Mouse (Mus musculus): ENCODE results near the gene Fxyd2. TPM values are rescaled to one million over a fixed set of nuclear protein-coding genes. Genes with fewer than 3 reads are reported as not detected.

The Fxyd2 gene
- polyA plus RNA-seq, 1 experiment: not detected

DNA sequence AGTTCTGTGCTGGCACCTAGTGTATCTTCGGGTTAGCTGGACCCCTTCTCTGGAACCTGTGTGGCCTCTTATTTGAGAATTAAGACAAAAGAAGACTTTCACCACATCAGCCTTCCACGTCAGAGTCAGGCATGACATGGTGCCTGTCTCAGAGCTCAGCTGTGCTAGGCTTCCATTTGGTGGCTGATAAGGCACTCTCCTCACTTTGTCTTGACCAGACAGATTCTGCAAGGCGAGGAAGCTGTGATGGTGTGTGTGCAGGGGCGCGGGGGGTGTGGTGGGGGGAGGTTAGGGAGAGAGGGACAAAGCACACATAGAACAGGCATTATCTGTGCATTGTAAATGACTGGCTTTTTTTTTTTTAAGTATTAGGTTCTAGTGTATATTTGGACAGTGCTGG is 29.9 kb downstream of the Fxyd2 start:
- TF ChIP-seq POLR2A (IDR thresholded peaks at IDR 0.05; ENCODE audit: insufficient read depth, low read depth, low read length): no peak
- no peak for TF ChIP-seq CTCF (IDR thresholded peaks at IDR 0.05; ENCODE audit: insufficient read depth, low read depth, low read length)
- H3K27ac ChIP-seq (ENCODE audit: insufficient read depth, low read depth, low read length): no peak overlapping the region
- H3K4me3 ChIP-seq (ENCODE audit: insufficient read depth, low read depth, low read length): no peak overlapping the region
- 63% methylated on average over 5 of the region's 5 CpGs for WGBS
- H3K4me1 ChIP-seq (ENCODE audit: control insufficient read depth, insufficient read depth, low read length): peaks cover 12% of the 10 kb centered on the region

DNA sequence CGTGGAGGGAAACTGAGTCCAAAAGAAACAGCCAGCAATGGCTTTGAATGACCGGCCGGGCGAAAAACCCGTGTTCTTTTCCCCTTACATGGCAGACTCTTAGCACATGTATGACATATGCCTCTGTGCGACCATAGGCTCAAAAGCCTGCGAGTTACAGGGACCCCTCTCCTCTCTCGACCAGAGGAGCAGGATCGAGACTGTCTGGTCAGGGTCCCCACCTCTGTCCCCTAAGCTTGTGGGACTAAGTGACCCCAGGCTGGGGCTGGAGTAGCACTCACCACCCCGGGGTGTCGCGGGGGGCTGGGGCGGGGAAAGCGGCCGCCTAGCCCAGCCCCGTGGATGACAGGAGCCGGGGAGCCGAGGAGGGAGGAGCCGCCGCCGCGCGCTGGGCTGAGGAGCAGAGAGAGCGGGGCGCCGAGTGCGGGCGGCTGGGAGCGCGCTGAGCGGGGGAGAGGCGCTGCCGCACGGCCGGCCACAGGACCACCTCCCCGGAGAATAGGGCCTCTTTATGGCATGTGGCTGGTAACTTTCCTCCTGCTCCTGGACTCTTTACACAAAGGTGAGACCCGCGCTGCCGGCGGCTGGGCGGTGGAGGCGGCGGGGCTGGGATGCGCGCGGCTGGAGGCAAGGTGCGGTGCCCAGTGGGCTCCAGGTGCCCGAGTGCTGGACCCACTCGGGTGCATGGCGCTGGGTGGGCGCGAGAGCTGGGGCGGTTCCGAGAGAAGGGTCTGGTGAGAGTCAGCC is 30.7 kb downstream of the Fxyd2 start:
- TF ChIP-seq POLR2A (IDR thresholded peaks at IDR 0.05; ENCODE audit: insufficient read depth, low read depth, low read length) (peak; percentile 68), CTCF (IDR thresholded peaks at IDR 0.05; ENCODE audit: insufficient read depth, low read depth, low read length) (no peak)
- H3K27ac ChIP-seq (ENCODE audit: insufficient read depth, low read depth, low read length): peak overlapping the region; percentile 60
- WGBS: 2% methylated on average over 52 of the region's 54 CpGs

DNA sequence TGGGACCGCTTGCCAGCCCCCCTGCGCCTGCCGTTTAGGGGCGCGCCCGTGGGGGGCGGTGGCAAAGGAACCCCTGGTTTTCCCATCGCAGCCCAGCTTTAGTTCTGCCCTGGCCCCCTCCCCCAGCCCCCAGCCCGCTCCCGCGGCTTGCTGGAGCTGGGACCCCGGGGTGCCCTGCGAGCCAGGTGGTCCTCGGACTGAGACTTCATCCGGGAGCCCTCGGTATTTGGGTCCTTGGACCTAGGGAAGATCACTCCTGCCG is 31.2 kb downstream of the Fxyd2 start:
- 2% methylated on average over 17 of the region's 17 CpGs for WGBS
- peaks cover 20% of the 10 kb centered on the region for H3K4me1 ChIP-seq (ENCODE audit: control insufficient read depth, insufficient read depth, low read length)
- H3K4me3 ChIP-seq (ENCODE audit: insufficient read depth, low read depth, low read length): peak overlapping the region; percentile 92
- peak overlapping the region; percentile 88 for H3K27ac ChIP-seq (ENCODE audit: insufficient read depth, low read depth, low read length)
- no peak for TF ChIP-seq CTCF (IDR thresholded peaks at IDR 0.05; ENCODE audit: insufficient read depth, low read depth, low read length)
- no peak for TF ChIP-seq POLR2A (IDR thresholded peaks at IDR 0.05; ENCODE audit: insufficient read depth, low read depth, low read length)

More for the DNA sequence above, 30.7 kb downstream of the Fxyd2 start:
- H3K4me1 ChIP-seq (ENCODE audit: control insufficient read depth, insufficient read depth, low read length): peaks cover 18% of the 10 kb centered on the region
- peak overlapping the region; percentile 92 for H3K4me3 ChIP-seq (ENCODE audit: insufficient read depth, low read depth, low read length)

DNA sequence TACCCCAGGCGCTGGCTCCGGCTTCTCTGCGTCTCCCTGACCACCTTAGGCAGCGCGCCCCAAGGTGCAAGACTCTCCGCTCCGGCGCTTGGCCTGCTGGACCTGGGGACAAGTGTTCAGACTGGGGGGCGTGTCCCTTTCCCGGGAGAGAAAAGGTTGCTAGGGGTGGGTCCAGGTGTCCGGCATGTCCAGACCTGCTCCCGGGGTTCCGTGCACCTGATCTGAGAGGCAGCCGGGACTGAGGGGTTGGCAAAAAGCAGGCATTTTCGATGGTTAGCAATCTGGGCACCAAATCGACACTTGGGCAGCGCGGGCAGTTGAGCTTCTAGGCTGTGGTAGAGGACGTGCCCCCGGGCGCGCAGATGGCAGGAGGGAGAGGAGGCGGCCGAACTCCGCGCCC is 31.7 kb downstream of the Fxyd2 start:
- Histone ChIP-seq H3K27ac (ENCODE audit: insufficient read depth, low read depth, low read length) (peak overlapping the region; percentile 88), H3K4me3 (ENCODE audit: insufficient read depth, low read depth, low read length) (peak overlapping the region; percentile 92), H3K4me1 (ENCODE audit: control insufficient read depth, insufficient read depth, low read length) (peaks cover 24% of the 10 kb centered on the region)
- 3% methylated on average over 26 of the region's 26 CpGs for WGBS
- no peak for TF ChIP-seq POLR2A (IDR thresholded peaks at IDR 0.05; ENCODE audit: insufficient read depth, low read depth, low read length)

GRCm38 (mm10) chr9:45432639-45433038 is 33.2 kb downstream of the Fxyd2 start:
- H3K4me1 ChIP-seq (ENCODE audit: control insufficient read depth, insufficient read depth, low read length): peaks cover 29% of the 10 kb centered on the region
- WGBS: 13% methylated on average over 12 of the region's 12 CpGs
- H3K4me3 ChIP-seq (ENCODE audit: insufficient read depth, low read depth, low read length): peak overlapping the region; percentile 92
- no peak for TF ChIP-seq CTCF (IDR thresholded peaks at IDR 0.05; ENCODE audit: insufficient read depth, low read depth, low read length)
- peak overlapping the region; percentile 88 for H3K27ac ChIP-seq (ENCODE audit: insufficient read depth, low read depth, low read length)

- Histone ChIP-seq H3K4me1 (ENCODE audit: control insufficient read depth, insufficient read depth, low read length) (peaks cover 31% of the 10 kb centered on the region), H3K27ac (ENCODE audit: insufficient read depth, low read depth, low read length) (peak overlapping the region; percentile 88), H3K4me3 (ENCODE audit: insufficient read depth, low read depth, low read length) (peak overlapping the region; percentile 11)
- 15% methylated on average over 9 of the region's 9 CpGs for WGBS
- TF ChIP-seq POLR2A (IDR thresholded peaks at IDR 0.05; ENCODE audit: insufficient read depth, low read depth, low read length) (no peak), CTCF (IDR thresholded peaks at IDR 0.05; ENCODE audit: insufficient read depth, low read depth, low read length) (no peak)
These were observed 33.6 kb downstream of the Fxyd2 start for GRCm38 (mm10) chr9:45433119-45433518.

DNA sequence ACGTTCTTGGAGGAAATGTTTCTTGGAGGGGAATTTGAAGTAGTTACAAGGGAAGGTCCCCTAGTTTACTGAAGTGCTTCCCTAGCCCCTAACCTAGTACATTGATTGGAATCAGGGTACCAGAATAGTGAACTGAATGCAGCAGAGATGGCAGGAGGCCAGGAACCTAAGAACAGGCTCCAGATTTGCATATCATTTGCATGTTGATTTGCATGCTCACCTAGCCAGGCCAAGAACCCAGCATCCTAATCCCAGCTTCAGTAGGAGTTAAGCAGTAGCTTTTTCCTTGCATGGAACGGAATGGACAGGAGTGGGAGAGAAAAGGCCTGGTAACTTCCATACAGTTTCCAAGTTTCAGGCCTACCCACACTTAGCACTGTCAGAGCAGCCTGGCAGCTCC is 34.7 kb downstream of the Fxyd2 start:
- H3K4me3 ChIP-seq (ENCODE audit: insufficient read depth, low read depth, low read length): no peak overlapping the region
- WGBS: 39% methylated on average over 2 of the region's 2 CpGs
- TF ChIP-seq CTCF (IDR thresholded peaks at IDR 0.05; ENCODE audit: insufficient read depth, low read depth, low read length) (no peak), POLR2A (IDR thresholded peaks at IDR 0.05; ENCODE audit: insufficient read depth, low read depth, low read length) (no peak)
- peak overlapping the region; percentile 88; the same call in 1 of the 2 replicates for H3K27ac ChIP-seq (ENCODE audit: insufficient read depth, low read depth, low read length)
- H3K4me1 ChIP-seq (ENCODE audit: control insufficient read depth, insufficient read depth, low read length): peaks cover 33% of the 10 kb centered on the region

GRCm38 (mm10) chr9:45439025-45439424 is 39.6 kb downstream of the Fxyd2 start:
- H3K4me1 ChIP-seq (ENCODE audit: control insufficient read depth, insufficient read depth, low read length): peaks cover 49% of the 10 kb centered on the region
- TF ChIP-seq POLR2A (IDR thresholded peaks at IDR 0.05; ENCODE audit: insufficient read depth, low read depth, low read length) (no peak), CTCF (IDR thresholded peaks at IDR 0.05; ENCODE audit: insufficient read depth, low read depth, low read length) (no peak)
- peak overlapping the region; percentile 38; the same call in 1 of the 2 replicates for H3K27ac ChIP-seq (ENCODE audit: insufficient read depth, low read depth, low read length)
- no peak overlapping the region for H3K4me3 ChIP-seq (ENCODE audit: insufficient read depth, low read depth, low read length)
- 65% methylated on average over 4 of the region's 4 CpGs for WGBS

- WGBS: 56% methylated on average over 16 of the region's 16 CpGs
- no peak overlapping the region; the same call in 1 of the 2 replicates for H3K27ac ChIP-seq (ENCODE audit: insufficient read depth, low read depth, low read length)
- TF ChIP-seq POLR2A (IDR thresholded peaks at IDR 0.05; ENCODE audit: insufficient read depth, low read depth, low read length) (no peak), CTCF (IDR thresholded peaks at IDR 0.05; ENCODE audit: insufficient read depth, low read depth, low read length) (no peak)
- H3K4me1 ChIP-seq (ENCODE audit: control insufficient read depth, insufficient read depth, low read length): peaks cover 51% of the 10 kb centered on the region
- H3K4me3 ChIP-seq (ENCODE audit: insufficient read depth, low read depth, low read length): no peak overlapping the region
These were observed 40.8 kb downstream of the Fxyd2 start for GRCm38 (mm10) chr9:45440083-45440784.
